In the genomic region with DNA sequence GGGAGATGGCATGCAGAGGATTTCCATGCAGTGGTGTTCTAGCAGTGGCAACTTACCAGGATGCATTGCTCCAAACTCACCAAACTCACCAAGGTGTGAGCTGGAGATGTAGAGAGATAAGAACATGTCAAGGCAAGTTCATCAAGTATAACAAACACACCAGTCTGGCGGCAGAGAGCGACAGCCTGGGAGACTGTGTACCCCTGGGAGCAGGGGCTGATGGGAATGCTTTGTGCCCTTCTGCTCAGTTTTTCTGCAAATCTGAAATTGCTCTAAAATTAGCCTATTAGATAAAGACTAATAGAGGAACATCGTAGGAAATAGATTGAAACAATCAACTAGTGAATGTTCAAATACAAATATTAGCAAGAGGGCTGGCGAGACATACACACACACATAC, we compare ENCODE assay signal across 11 mouse cellular contexts. TPM values are rescaled to one million over a fixed set of nuclear protein-coding genes. Genes with fewer than 3 reads are reported as not detected.
"Had no signal": no experiment of that assay in that cellular context is flagged by ENCODE, and none has a peak within 500 bp of the region (broad histone marks: within the 10 kb centered on the region; RNA-seq: fewer than 3 reads in every experiment).

No protein-coding gene starts in this region.

- DNase-seq: lung, adult 2 months; lung, postnatal 14 days; lung, postnatal 36 days; right cerebral cortex, postnatal 14 days; thymus, adult 2 months; thymus, postnatal 25 days; thymus, postnatal 4 days had no signal

RNA-seq across cellular contexts. Expression of gene Gpr12, which starts 6.6 kb away (rescaled TPM):
- total RNA-seq: megakaryocyte progenitor cell, adult 5-6 weeks; monocyte, adult 5-6 weeks; neutrophil, adult 5-6 weeks had no signal

RNA-seq across cellular contexts. Expression of gene Gm3415, which starts 35.7 kb away (rescaled TPM):
- total RNA-seq: megakaryocyte progenitor cell, adult 5-6 weeks; midbrain, postnatal 0 days; monocyte, adult 5-6 weeks; neutrophil, adult 5-6 weeks had no signal

RNA-seq across cellular contexts. Expression of gene Gm3409, which starts 54.2 kb away (rescaled TPM):
- total RNA-seq: megakaryocyte progenitor cell, adult 5-6 weeks; midbrain, postnatal 0 days; monocyte, adult 5-6 weeks; neutrophil, adult 5-6 weeks had no signal
